Mouse (Mus musculus): ENCODE results near the gene Wdr91.

Wdr91 gene

DNA sequence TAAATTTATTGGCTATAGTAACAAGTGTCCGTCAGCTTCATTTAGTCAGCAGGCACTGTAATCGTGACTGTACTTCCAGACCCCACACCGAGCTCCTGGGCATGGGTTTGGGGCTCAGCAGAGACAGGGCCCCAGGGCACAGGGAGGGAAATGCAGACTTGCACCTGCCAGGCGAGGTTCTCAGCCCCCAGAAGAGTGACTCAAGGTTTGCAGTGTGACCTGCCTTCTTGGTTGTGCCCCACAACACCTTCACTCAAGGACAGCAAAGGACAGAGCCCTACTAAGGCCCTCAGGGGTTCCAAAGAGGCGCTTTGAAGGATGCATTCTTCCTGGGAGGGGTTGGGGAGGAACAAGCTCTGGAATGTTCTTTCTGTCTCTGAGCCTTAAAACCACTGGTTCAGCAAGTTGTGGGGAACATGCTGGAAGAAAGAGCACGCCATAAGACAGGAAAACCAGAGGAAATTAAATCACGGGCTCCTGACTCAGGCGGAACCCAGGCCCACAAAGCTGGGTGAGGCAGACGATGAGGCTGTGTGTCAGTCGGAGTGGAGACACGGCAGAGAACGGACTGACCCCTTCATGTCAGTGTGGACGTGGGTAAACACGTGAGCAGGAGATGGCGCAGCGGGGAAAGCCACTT lies 31.5 kb downstream of the Wdr91 start:
- DNase-seq (ENCODE audit: low spot score in 2 of 2): no peak

DNA sequence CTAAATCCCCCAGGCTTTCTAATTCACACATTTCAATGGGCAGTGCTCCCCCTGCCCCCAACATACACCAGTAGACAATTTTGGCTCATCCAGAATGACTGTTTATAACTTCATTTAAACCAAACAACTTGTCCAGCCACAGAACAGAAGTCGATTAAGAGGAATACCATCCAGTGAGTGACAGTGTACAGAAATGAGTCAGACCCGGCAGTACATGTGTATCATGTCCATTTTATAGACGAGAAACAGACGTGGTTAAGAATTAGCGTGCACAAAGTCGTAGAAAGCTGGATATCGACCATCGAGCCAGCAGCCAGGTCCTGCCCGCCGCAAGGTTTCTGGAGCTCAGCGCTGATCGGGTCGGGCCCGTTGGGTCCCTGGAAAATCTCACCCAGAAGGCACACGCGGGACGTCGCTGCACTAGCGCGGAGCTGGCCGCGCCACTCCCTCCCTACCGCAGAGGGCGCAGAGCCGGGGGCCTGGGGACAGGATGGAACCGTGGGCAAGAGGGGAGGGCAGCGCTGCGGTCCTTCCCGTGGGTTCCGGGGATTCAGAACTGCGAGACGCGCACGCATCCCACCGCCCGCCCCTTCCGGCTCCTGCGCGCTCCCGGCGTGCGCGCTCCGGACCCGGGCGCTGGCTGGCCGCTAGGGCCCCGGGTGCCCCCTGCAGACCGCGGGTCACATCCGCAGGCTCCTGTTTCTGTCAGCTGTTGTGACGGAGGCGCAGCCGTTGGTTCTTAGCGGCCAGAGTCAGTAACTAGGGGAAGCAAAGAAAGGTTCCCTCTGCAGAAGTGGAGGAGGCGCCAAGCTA lies 33.0 kb downstream of the Wdr91 start, which contains the start of gene Cyren:
Gene Cyren (minus strand): TSS at position 552 of the 813 bp plus-strand sequence.
- peak; percentile 89 to 91 for DNase-seq (ENCODE audit: low spot score in 2 of 2)

DNA sequence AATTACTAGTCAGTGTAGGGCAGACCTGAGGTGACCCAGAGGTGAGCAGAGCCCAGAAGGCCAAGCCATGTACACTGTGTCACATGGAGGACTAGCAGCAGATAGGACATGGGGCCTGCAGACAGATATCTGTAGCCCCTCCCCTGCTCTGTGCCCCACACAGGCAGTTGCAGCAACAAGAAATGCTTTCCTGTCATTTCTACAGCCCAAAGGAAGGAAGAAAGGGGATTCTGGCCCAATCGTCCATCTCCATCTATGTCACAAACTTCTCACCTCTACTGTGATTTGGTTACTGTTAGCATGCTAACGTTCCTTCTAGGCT lies 33.9 kb downstream of the Wdr91 start:
- DNase-seq (ENCODE audit: low spot score in 2 of 2): no peak

DNA sequence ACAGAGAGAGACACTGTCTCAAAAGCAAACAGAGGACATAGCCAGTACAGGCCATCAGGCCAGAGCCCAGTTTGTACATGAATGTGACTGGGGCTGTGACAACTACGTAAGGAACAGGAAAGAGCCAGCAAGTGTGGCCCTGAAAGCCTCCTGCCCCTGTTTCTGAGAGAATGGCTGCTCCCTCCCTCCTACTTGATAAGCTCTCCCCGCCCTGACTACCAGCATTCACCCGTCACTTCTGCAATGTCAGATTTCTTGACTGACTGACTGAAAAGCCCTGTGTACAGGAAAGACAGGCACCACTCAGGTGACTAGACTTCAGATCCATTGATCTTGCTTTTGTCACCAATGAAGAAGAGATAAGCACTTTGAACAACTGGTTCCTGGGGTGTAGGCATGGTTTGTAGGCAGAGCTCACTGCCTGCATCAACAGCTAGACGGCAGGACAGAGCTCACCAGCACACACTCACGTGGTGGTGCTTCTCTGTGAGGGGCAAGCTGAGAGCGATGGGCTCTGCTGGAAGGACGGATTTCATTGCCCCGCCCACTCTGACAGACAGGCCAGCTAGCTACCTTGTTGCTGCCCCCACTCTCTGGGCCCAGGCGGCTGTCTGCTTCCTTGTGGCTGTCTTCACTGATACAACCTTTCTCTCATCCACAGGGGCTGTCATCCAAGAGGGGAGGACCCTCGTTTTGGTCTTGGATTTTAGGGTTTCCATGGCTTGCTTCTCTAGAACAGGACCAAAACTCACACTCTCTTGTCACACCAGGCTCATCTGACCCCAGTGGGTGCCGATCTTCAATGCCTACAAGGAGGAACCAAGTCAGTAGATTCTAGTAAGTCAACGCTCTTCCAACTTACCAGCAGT lies 34.5 kb downstream of the Wdr91 start:
- DNase-seq (ENCODE audit: low spot score in 2 of 2): no peak

DNA sequence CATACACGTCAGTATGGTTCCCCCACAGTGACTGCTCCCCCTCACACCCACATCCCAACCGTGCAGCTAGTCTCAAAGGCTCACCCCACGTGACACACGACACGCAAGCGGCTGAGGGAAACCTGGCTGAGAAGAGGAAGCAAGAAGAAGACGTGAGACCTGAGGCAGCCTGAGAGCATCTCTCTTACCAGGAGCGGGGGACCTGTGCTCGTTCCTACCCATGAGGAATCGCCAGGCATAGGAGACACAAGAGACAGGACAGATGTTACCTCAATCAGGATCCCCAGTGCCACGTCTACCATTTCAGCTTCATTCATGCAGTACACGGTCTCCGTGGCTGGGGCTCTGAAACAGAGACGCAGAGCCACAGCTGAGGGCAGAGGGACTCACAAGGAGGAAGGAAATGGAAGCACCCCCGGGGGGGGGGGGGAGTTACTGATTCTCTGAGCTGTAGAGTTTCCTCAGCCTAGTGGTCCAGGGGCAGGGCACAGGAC lies 35.4 kb downstream of the Wdr91 start:
- no peak for DNase-seq (ENCODE audit: low spot score in 2 of 2)

DNA sequence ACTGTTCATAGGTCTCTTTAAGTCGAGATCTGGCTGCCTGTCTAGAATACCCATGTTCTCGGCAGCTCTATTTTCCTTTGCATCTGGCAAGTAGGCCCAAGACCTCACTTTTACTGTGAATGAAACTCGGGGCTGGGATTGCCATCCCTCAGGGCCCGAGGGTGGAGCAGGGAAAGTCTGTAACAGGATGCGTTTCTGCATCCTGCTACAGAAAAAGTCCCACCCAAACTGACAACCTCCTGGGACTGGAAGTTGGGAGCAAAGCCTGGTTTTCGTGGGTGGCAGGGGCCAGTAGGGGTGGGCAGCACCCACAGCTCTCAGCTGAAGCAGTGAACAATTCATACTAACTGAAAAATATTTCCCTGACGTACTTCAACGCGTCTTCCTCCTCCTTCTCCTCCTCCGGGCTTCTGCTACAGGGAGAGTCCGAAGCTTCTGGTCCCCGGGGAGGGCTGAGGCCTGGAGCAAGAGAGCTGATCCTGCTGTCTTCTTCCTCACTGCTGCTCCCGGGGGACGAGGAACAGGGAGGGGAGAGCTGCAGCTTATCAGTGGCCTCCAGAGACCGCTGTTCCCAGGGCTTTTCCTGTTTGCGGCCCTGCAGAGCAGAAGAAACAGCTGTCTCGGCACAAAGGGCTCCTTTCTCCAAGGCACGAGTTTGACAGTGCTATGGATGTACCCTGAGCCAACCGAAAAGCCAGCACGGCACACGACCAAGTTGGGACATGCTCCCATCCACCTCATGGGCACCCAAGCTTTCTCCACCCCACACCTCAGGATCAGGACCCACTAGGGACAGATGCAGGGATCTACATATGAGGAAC lies 36.4 kb downstream of the Wdr91 start:
- DNase-seq (ENCODE audit: low spot score in 2 of 2): no peak

DNA sequence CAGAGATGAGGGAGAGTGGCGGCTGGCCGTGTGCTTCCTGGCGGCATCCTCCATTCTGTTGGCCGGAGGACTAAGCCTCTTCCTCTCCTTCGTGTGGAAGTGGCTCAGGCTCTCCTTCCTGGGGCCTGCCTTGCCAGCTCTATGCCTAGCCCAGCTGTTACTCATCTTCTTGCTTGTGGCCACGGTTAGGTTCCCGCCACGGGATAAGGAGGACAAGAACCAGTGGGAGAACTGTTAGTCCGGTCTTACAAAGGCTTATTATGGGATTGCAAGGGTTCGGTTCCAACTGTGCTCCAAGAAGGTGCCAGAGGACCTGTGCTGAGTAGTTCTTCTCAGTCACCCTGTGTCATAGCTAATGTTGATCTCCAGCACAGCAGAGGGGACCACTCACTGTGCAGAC lies 37.8 kb downstream of the Wdr91 start:
- DNase-seq (ENCODE audit: low spot score in 2 of 2): no peak

DNA sequence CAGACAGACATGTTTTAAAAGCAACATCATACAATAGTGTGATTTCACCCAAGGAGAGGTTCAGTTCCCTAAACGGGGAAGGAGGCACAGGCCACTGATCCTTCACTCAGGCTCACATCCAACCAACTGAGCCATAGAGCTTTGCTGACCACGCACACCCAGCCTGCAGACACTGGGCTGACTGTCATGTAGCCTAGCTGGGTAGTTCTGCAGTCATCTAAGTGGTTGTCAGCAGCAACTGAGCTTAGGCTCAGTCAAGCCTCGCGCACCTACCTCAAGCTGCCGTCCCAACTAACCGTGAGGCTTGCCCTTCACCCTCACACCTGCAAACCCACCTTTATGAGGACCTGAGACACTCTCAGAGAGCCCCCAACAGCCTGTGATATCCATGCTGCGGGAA lies 38.7 kb downstream of the Wdr91 start:
- no peak for DNase-seq (ENCODE audit: low spot score in 2 of 2)

DNA sequence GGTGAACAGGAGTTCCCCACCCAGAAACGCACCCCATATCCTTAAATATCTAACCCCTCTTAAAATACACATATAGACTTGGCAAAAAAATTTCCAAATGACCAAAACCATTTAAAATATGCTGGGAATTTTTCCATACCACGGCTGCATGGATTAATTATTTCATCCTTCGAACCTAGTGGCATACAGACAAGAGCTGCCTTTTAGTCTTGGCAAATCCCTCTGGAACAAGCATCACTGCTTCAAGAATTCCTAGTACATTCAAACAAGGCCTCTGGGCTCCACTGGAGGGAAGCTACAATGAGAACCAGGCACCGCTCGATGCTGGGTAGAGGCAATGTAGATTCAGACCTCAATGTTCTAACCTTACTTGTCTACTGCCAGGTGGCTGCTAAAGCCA lies 40.0 kb downstream of the Wdr91 start:
- DNase-seq (ENCODE audit: low spot score in 2 of 2): no peak

DNA sequence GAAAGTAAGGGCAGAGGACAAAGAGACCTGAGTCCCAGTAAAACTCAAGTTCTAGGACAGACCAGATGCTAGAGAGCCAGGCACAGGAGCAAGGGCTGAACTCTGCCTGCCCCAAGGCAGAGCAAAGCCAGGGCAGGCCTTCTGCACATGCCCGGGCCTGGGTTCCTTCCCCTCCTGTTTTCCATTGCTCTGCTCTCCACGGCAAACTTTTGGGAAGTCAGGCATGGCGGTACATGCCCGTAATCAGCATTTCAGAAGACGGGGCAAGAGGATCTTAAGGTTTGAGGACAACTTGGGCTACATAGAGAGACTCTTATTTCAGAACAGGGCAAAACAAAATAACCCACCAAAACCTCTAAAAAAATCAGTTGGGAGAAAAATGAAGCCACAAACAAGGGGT lies 40.5 kb downstream of the Wdr91 start:
- no peak for DNase-seq (ENCODE audit: low spot score in 2 of 2)

DNA sequence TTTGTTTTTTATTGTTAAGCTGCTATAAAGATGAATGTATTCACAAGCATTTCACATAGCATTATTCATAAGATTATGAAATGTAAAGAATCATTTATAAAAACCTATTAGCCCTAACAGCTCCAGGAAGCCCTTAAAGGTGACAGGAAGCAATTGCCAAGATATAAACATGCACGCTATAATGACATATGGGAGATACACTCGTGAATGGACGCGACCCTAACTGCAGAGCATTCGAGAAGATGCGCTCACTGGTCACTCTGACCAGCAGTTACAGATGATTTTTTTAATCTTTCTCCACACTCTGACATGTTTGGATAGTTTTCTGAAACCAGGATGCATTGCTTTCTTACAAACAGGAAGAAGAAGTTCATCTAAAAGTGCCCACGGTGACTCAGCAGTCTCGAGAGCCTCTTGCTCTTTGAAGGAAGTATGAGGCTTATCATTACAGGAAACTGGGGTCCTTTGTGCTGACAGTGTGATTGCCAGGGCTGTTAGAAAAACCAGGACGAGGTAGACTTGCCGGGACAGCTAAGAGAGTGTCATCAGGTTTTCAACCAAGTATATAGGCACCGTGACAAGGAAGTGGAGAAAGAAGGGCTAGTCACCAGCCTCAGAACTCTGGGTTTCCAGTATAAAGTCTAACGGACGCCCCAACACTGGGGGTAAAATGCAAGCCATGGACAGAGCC lies 41.3 kb downstream of the Wdr91 start:
- no peak for DNase-seq (ENCODE audit: low spot score in 2 of 2)

DNA sequence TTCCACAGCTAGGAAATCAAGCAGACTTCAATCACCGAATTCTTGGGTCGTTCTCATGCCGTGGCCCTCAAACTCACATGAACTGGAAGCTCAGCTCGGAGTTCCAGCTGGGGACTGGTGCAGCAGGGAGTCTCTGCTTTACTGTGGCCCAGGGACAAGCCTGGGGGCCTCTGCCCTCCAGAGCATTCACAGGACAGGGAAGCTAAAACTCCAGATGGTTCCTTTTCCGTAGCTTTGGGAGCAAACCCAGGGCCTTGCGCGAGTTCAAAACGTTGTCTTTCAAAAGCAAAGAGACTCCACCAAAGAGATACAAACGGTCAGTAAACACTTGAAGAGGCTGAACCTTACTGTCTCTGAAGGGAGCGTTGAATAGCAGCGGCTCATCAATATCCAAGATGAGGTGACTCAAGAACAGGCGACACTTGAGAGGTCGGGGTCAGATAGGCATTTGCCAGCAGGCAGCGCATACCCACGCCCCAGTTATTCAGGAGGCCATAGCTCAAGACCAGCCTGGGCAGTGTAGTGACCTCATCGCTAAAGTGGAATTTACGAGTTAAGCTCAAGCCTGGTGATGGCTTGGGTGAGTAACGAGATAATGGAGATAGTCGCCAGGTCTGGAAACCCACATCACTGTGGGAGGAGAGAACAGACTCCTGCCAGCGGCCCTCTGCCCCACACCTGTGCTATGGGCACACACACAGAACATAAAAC lies 42.0 kb downstream of the Wdr91 start:
- no peak for DNase-seq (ENCODE audit: low spot score in 2 of 2)

DNA sequence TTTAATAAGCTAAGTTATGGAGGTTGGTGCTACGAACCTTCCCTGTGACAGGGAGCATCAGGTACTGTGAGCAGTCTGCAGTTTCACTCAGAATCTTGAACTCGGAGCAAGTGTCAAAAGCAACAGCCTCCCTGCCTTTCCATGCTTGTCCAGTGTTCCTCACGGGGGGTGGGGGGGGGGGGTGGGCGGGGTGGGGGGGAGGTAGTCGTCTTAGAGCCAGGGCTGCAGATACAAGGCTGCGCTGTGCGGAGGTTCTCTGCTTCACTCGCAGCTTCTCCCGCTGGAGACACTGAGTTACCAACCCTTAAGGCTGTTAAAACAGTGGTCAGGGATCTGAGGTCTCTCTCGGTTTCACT lies 42.7 kb downstream of the Wdr91 start:
- DNase-seq (ENCODE audit: low spot score in 2 of 2): no peak

DNA sequence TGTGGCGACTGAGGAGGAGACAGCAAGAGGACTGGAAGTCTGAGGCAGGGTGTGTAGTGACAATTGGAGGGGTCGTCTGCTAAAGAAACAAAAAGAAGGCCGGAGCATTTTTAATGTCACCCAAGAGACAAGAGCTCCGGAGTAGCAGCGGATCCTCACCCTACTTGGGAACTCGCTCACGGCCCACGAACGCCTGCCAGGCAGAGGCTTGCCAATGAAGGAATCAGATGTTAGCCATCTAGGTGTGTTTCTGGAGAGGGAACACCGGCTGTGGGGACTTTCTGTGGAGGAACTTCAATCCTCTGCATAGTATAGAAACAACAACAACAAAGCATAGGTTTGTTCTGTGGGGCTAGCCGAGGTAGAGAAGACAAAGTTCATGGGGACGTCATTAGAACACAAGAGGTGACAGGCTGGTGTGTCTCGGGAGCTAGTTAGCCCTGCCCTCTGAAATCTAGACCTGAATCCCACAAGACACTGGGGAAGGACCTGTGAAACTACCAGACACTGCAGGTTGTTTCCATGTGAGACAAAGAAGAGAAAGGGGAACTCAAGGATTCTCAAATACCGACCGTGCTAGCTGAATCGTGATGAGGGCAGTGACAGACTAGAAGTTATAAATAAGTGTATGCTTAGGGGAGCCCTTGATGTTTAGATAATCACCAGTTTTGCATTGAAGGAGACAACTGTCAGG lies 43.2 kb downstream of the Wdr91 start:
- DNase-seq (ENCODE audit: low spot score in 2 of 2): no peak

DNA sequence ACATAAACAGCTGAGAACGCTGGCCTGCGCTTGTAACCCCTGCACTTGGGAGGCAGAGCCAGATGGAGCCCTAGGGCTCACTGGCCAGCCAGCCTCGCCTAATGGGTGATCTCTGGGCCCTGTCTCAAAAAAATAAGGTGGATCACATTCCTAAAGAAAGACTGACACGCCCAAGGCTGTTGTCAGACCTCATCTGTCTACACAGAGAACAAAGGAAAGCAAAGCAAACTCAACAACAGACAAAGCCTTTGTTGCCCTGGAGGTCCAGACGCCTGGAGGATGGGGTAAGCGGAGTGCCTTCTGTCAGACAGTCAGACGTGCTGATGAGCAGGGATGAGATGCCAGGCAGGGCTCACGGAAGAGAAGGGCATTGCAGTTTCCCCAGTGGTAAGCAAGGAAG lies 43.9 kb downstream of the Wdr91 start:
- DNase-seq (ENCODE audit: low spot score in 2 of 2): no peak

DNA sequence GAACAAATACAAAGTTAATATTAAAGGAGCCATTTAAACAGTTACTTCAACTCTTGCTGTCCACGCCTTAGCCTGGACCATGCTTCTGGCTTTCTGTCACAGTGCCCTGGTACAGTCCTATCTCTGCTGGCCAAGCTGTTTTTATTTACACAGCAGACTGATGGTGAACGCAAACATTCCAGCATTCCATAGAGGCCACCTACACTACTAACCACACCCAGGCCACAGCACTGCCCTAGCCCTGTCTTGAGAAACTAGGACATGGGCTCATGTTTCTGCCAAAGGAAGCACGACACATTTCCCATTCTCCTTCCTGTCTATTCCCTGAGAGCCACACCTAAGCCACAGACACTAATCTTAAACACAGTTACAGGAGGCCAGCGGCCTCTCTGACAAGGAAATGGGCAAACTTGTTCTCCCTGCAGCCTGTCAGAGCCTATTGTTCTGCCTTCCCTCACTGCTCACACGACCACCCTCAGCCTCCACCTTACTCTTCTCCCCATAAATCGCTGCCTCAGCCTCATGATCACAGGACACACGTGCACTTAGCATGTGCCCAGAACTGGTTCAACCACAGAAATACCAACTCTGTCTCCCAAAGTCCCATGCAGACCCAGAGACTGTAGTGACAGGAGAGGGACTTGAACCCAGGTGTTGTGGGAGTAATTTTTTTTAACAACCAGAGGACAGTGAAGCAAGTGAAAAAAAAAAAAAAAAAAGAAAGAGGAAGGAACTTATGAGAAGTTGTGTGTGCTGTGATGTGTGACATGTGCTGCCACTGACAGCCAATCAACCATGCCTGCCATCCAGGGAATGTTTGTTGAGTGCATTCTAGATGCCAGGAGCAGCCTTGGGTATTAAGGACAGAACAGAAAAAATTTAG lies 44.7 kb downstream of the Wdr91 start:
- DNase-seq (ENCODE audit: low spot score in 2 of 2): no peak

DNA sequence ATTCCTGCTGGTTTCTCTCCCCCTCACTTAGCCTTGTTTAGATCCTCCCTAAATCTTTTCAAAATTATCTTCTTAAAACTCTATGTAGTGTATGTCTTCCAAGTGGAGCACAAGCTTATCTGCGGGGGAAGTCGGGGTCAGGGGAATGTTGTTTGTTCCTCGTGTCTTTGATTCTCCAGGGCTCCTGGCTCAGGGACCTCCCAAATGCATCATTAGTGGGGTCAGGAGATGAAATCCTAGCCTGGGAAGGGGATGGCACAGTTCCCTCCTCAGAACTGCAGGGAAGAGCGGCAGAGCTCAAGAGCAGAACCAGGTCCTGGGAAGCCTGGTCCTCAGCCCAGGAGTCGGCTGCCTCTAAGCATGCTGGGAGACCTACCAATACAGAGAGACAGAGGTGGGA lies 45.5 kb downstream of the Wdr91 start:
- DNase-seq (ENCODE audit: low spot score in 2 of 2): no peak

DNA sequence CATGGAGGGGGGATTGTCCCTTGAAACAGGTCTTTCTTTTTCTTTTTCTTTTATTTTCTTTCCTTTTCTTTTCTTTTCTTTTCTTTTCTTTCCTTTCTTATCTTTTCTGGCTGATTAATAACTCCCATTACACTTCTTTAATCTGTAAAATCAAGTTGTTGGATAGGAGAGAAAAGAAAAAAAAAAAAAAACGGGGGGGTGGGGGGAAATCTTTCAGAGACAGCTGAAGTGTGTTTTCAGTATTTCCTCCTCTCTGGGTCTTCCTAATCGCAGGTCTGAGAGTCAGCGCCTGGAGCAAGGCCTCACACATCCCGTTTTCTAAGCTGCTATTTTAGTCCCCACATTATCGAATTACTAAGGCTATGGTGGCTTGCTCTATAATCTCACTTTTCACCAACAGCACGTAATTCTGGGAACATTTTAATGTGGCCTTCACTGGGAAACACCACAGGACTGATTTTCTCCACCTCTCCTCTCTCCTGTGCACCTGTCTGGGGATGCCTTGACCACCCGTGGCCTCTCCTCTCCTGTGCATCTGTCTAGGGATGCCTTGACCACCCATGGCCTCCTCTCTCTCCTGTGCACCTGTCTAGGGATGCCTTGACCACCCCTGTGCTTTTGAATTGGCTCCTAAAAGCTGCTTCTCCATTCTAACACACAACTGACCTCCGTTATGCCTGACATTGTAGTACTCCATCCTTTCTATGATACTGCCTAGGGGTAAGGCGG lies 46.7 kb downstream of the Wdr91 start:
- no peak for DNase-seq (ENCODE audit: low spot score in 2 of 2)

Data from frontal cortex, postnatal 10 days (tissue).